Mouse (Mus musculus): ENCODE data around the gene Pex1.

GRCm38 (mm10) chr5:3630055-3630454 lies 34.2 kb downstream of the Pex1 start:
- TF ChIP-seq CTCF (IDR thresholded peaks at IDR 0.05) (no peak), EP300 (IDR thresholded peaks at IDR 0.05) (no peak)
